Mouse (Mus musculus) small intestine, adult 2 months (tissue): ENCODE data around the gene Mpv17.

Experiments used
- CTCF ChIP-seq: fragments of 200-500 bp; IDR thresholded peaks from 2 replicates; pipeline ENCODE4 v1.5.1; 2012; ENCODE audit warnings: low read depth, mild to moderate bottlenecking, control low read depth, inconsistent platforms, low read length, moderate library complexity, mixed read lengths; ENCODE audit not compliant: insufficient replicate concordance, insufficient read length; ENCODE audit errors: extremely low read depth
- POLR2A ChIP-seq: fragments of 200-500 bp; IDR thresholded peaks from 2 replicates; pipeline ENCODE4 v1.6.1; 2012; ENCODE audit warnings: low read depth, mild to moderate bottlenecking, control low read depth, inconsistent platforms, low read length, moderate library complexity

DNA sequence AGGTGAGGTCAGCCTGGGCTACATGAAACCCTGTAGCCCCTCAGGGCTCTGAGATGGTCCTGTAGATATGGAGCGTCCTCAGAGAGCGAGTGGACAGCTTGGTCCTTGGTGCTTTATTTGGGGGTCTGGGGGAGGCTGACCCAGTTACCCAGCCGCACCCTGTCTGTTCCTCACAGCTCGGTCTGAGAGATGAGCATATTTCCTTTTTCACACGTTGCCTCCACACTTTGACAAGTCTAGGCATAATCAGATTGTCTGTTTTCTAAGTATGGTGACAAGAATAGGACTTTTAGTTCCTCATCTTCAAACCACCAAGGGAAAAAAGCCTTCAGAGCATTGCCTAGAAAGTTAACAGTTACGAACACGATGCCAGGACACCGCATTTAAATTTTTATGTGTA is 32.9 kb downstream of the Mpv17 start:
- TF ChIP-seq CTCF: no peak
- TF ChIP-seq POLR2A: no peak
